Mouse (Mus musculus): ENCODE results near the gene Wdr49.

DNA sequence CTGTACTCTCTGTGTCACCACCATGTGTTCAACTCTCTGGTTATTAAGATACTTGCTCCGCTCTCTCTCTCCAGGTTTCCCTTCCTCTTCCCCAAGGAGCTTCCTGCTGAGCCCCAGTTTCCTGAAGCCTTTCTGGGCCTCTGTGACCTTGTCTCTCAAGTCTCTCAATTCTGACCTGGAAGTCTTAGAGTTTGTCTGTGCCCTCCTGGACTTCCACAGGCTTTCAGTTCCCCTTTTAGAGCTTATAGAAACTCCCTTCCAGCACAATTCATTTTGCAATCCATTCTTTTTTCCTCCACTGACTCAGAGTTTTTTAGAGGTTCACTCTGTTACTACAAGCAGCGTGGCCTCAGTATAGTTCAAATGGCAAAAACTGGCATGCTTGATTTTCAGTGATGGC lies 188.7 kb downstream of the Wdr49 start:
- no peak for TF ChIP-seq CTCF (IDR thresholded peaks at IDR 0.05; ENCODE audit: low read depth)
- no peak for TF ChIP-seq EP300 (IDR thresholded peaks at IDR 0.05; ENCODE audit: low read depth)
